Mouse (Mus musculus) thymus, adult 2 months (tissue): Measurements from ENCODE around the gene Klhdc7b. TPM values are rescaled to one million over a fixed set of nuclear protein-coding genes. Genes with fewer than 3 reads are reported as not detected.
A peak's percentile ranks its signal among the peaks of the same experiment; 100 is the strongest.
"Not testable (repeated sequence)": the region's sequence is repeated elsewhere in the genome, so short reads cannot be mapped to it uniquely, and the experiment has no call there.

Source experiments
- DNase-seq: peaks from one replicate; pipeline ENCODE4 v3.0.0; 2021
- H3K27ac ChIP-seq: fragments of 200-500 bp; 2 replicates; pipeline ENCODE4 v1.5.1; 2012; ENCODE audit warnings: low read length, control low read depth; ENCODE audit not compliant: control insufficient read depth, insufficient read depth
- H3K27me3 ChIP-seq: fragments of 200-500 bp; 2 replicates; pipeline ENCODE4 v1.6.1; 2012; ENCODE audit warnings: mild to moderate bottlenecking, low read length, moderate library complexity, mixed read lengths; ENCODE audit not compliant: control insufficient read depth, insufficient read depth
- H3K36me3 ChIP-seq: fragments of 200-500 bp; 2 replicates; pipeline ENCODE4 v1.6.1; 2012; ENCODE audit warnings: mild to moderate bottlenecking, low read length, moderate library complexity; ENCODE audit not compliant: control insufficient read depth, insufficient read depth
- H3K4me1 ChIP-seq: fragments of 200-500 bp; replicated peaks from 2 replicates; pipeline ENCODE4 v1.6.1; 2012; ENCODE audit warnings: low read length; ENCODE audit not compliant: control insufficient read depth, insufficient read depth
- H3K4me3 ChIP-seq: fragments of 200-500 bp; 2 replicates; pipeline ENCODE4 v1.5.1; 2012; ENCODE audit warnings: mild to moderate bottlenecking, low read length, control low read depth, moderate library complexity; ENCODE audit not compliant: control insufficient read depth, insufficient read depth
- CTCF ChIP-seq: fragments of 200-500 bp; IDR thresholded peaks from 2 replicates; pipeline ENCODE4 v1.5.1; 2012; ENCODE audit warnings: mild to moderate bottlenecking, control low read depth, low read length, moderate library complexity, borderline replicate concordance; ENCODE audit not compliant: control insufficient read depth, poor library complexity, insufficient read depth; ENCODE audit errors: extremely low read depth
- POLR2A ChIP-seq: fragments of 200-500 bp; IDR thresholded peaks from 2 replicates; pipeline ENCODE4 v1.6.1; 2012; ENCODE audit warnings: mild to moderate bottlenecking, low read length, control low read depth, moderate library complexity; ENCODE audit not compliant: control insufficient read depth, poor library complexity, insufficient read depth; ENCODE audit errors: extremely low read depth
- WGBS: fragments of 180-500 bp; shearing (Covaris S2); methylation state at CpG from one replicate; pipeline ENCODE4 v1.1.7; 2018; 5-methylcytosine and 5-hydroxymethylcytosine counted together
- polyA plus RNA-seq: library from polyadenylated mRNA; depleted of rRNA; stranded (reverse); fragments of >200 nt; gene quantifications from 2 replicates; pipeline ENCODE4 v1.2.3, GENCODE M21; 2012

Gene Klhdc7b
- polyA plus RNA-seq, 1 experiment = 0.13 TPM

DNA sequence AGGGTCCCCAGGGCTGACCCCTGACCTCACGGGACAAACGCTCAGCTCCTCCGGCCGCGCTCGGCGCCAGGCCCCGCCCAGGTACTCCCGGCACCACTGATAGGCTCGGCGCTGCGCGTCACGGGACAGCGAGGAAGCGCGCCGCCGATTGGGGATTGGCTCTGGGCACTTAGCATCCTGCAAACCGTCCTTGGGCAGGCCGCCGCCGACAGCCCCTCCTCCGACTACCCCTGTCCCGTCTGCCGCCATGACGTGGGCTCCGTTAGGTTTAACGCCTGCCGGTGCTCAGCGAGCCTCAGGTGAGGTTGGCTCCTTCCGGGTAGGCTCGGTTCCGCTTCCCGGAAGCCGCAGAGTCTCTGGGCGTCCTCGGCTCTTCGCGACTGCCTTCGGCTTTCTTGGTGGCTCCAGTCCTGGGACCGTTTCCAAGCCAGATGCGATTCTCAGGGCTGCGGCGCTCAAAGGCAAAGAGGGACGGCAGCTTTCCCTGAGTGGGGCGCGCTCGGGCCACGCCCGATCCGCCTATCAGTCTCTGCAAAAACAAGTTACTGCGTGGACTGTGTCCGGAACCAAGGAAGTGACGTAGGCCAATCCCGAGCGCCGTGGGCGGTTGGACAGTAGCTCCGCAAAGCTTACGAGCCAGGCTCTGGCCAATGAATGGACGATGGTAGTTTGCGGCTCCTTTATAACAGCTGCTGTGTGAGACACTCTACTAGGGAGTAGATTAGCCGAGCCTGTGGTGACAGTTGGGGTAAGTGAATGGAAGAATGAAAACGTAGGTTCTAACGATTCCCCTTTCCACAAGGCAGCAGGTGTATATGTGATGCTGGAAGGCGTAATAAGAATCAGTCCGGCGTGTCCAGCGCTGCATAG is 44.9 kb downstream of the Klhdc7b start, which contains the start of the genes C730034F03Rik, Gm44502 and Chkb:
C730034F03Rik (plus strand) TSS at position 238 of the 870 bp plus-strand sequence.
Gm44502 (minus strand) TSS at position 345 of the 870 bp plus-strand sequence.
Chkb (minus strand) TSS at position 557 of the 870 bp plus-strand sequence.
- TF ChIP-seq POLR2A (peak; percentile 87; the same call in 1 of the 2 replicates), CTCF (peak; percentile 54; the same call in 1 of the 2 replicates)
- WGBS = under 1% methylated on average over 70 of the region's 70 CpGs
- peak; percentile 91 for DNase-seq

DNA sequence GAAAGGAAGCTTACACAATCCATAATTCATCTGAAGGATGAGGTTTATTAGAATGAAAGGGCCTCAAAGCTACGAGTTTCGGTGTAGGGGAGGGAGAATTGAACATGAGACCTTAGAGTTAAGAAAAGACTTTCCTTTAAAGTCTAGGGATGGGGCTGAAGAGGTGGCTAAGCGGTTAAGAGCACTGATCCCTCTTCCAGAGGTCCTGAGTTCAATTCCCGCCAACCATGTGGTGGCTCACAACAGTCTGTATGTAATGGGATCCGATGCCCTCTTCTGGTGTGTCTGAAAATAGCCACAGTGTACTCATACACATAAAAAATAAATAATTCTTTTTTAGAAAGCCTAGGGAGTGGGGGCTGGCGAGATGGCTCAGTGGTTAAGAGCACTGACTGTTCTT is 45.6 kb downstream of the Klhdc7b start:
- Histone ChIP-seq H3K27me3 (no peaks in the 10 kb centered on the region), H3K4me1 (peaks cover 16% of the 10 kb centered on the region), H3K4me3 (no peak overlapping the region), H3K27ac (peak overlapping the region; percentile 87), H3K36me3 (peaks cover 7% of the 10 kb centered on the region; the same call in 1 of the 2 replicates)
- WGBS = 33% methylated on average over 6 of the region's 6 CpGs
- TF ChIP-seq POLR2A = no peak
- no peak for DNase-seq

More for the DNA sequence above, 44.9 kb downstream of the Klhdc7b start, which contains the start of the genes C730034F03Rik, Gm44502 and Chkb:
- peak within 1 kb of the TSS; percentile 82 for H3K4me3 ChIP-seq
- H3K27me3 ChIP-seq = no peaks in the 10 kb centered on the region
- H3K36me3 ChIP-seq = peaks cover 7% of the 10 kb centered on the region; the same call in 1 of the 2 replicates
- peak within 1 kb of the TSS; percentile 87 for H3K27ac ChIP-seq
- peaks cover 16% of the 10 kb centered on the region for H3K4me1 ChIP-seq

DNA sequence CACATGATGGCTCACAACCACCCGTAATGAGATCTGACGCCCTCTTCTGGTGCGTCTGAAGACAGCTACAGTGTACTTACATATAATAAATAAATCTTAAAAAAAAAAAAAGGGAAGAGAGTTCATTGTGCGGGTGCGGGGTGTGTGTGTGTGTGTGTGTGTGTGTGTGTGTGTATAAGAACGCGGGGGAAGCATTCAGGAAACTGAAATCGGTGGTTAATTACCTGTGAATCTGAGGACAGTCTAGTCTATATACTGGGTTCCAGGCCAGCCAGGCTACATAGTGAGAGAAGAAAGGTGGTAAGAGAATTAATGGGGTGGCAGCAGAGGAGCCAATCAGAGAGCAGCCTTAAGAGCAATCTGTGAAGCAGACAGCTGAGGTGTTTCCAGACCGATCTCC is 46.1 kb downstream of the Klhdc7b start:
- H3K4me1 ChIP-seq = peaks cover 16% of the 10 kb centered on the region
- DNase-seq, H3K4me3 ChIP-seq, H3K36me3 ChIP-seq, H3K27ac ChIP-seq, H3K27me3 ChIP-seq: not testable (repeated sequence)
- 26% methylated on average over 9 of the region's 9 CpGs for WGBS

DNA sequence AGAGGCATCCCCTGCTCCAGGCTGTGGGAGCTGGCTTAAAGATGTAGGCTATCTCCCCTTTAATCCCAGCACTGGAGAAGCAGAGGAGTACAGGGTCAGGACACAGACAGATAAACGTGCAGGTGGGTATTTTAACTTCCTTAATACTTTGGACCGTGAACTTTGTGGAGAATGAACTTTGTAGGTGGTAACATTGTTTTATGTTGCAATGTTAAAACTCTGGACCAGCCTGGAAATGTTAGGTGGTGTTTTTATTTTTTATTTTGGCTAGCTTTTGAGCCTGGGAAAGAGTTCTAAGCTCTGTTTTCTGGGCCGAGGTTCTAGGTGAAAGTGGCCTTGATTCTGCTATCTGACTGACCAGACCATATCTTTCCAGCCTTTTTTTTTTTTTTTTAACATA is 46.6 kb downstream of the Klhdc7b start:
- peaks cover 16% of the 10 kb centered on the region for H3K4me1 ChIP-seq
- peaks cover 2% of the 10 kb centered on the region; the same call in 1 of the 2 replicates for H3K36me3 ChIP-seq
- 80% methylated on average over 3 of the region's 3 CpGs for WGBS
- TF ChIP-seq POLR2A (no peak), CTCF (no peak)
- H3K27ac ChIP-seq = no peak overlapping the region
- no peak overlapping the region for H3K4me3 ChIP-seq
- no peak for DNase-seq
- no peaks in the 10 kb centered on the region for H3K27me3 ChIP-seq

DNA sequence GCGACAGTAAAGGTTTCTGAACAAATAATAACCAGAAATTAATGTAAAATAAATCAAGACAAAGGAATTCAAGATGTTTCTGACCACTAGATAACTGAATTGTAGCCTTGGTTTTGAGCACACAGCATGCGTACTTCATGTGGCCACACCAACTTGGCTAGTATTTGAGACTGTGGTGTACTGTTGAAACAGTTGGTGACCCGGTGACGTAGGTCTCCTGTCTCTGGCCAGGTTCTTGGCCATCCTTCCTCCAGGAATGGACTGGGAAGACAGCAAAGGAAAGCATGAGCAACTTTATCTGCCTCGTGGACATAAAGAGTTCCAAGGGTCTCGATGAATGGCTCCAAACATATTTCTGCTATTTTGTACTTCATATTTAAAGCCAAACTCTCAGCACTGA is 47.1 kb downstream of the Klhdc7b start:
- H3K4me3 ChIP-seq = no peak overlapping the region
- WGBS = 97% methylated on average over 6 of the region's 6 CpGs
- no peak for TF ChIP-seq POLR2A
- no peak for TF ChIP-seq CTCF
- H3K36me3 ChIP-seq = no peaks in the 10 kb centered on the region; the same call in 1 of the 2 replicates
- DNase-seq = no peak
- peaks cover 16% of the 10 kb centered on the region for H3K4me1 ChIP-seq
- H3K27me3 ChIP-seq = no peaks in the 10 kb centered on the region
- H3K27ac ChIP-seq = no peak overlapping the region

DNA sequence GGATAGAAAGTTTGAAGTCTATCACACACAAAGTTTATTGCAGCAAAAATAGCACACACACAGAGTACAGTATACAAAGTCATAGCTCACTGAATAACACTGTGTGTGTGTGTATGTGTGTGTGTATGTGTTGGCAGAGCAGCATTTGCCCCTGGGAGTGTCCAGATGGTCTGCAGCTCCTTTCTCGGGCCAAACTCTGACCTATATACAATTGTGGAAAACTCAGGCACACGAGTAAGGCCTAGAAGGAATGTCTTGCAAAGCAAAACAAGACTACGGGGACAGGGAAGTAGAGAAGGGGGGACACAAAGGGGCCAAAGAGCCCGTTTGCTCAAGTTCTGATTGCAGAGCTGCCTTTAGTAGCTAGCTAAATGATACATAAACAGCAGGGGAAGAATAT is 48.2 kb downstream of the Klhdc7b start:
- H3K36me3 ChIP-seq = no peaks in the 10 kb centered on the region
- H3K27me3 ChIP-seq = no peaks in the 10 kb centered on the region
- no peak for TF ChIP-seq POLR2A
- TF ChIP-seq CTCF = no peak
- H3K27ac ChIP-seq = no peak overlapping the region
- H3K4me1 ChIP-seq = peaks cover 16% of the 10 kb centered on the region
- no peak for DNase-seq
- H3K4me3 ChIP-seq = no peak overlapping the region
- 95% methylated on average over 4 of the region's 4 CpGs for WGBS

DNA sequence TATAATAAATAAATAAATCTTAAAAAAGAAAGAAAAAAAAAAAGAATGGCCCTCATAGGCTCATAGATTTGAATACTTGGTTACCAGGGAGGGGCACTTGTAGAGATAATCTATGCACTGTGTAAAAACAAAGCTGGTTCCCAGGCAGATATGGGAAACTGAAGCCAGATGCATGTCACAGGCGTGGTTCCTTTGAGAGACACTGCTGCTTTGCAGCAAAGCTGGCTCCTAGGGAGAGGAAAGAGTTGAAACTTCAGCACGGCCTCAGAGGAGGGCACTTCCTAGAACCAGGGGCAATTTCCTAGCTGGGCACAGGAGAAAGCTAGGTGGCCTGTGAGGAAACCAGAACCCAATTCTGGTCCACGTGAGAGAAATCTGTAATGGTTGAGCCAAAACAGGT is 49.4 kb downstream of the Klhdc7b start:
- 96% methylated on average over 3 of the region's 3 CpGs for WGBS
- DNase-seq = no peak

More for the DNA sequence above, 49.4 kb downstream of the Klhdc7b start:
- no peak for TF ChIP-seq POLR2A
- no peak for TF ChIP-seq CTCF
- Histone ChIP-seq H3K27me3 (no peaks in the 10 kb centered on the region), H3K4me3 (no peak overlapping the region), H3K4me1 (peaks cover 8% of the 10 kb centered on the region; the same call in 1 of the 2 replicates), H3K27ac (no peak overlapping the region), H3K36me3 (no peaks in the 10 kb centered on the region)
